Mouse (Mus musculus) kidney, embryonic 14.5 days (tissue): ENCODE results near the gene Ranbp3. TPM values are rescaled to one million over a fixed set of nuclear protein-coding genes. Genes with fewer than 3 reads are reported as not detected.
A peak's percentile ranks its signal among the peaks of the same experiment; 100 is the strongest.

Experiments
- ATAC-seq: fragments of 200-750 bp; cut with Nextera tagmentation; 2 replicates; pipeline ENCODE4 v1.8.0; 2017; ENCODE audit warnings: moderate number of reproducible peaks, mild to moderate bottlenecking, moderate TSS enrichment, moderate library complexity; ENCODE audit not compliant: low FRiP score, low TSS enrichment
- H3K27ac ChIP-seq: fragments of 300-500 bp; sonication (generic); 2 replicates; pipeline ENCODE4 v1.5.1; 2014; ENCODE audit warnings: low read depth, mild to moderate bottlenecking, low read length, moderate library complexity, mixed read lengths
- H3K27me3 ChIP-seq: fragments of 300-500 bp; sonication (generic); 2 replicates; pipeline ENCODE4 v1.6.1; 2014; ENCODE audit warnings: mild to moderate bottlenecking, low read length; ENCODE audit not compliant: control insufficient read depth, insufficient read depth
- H3K36me3 ChIP-seq: fragments of 300-500 bp; sonication (generic); 2 replicates; pipeline ENCODE4 v1.6.1; 2014; ENCODE audit warnings: low read length, mixed read lengths; ENCODE audit not compliant: control insufficient read depth, insufficient read depth
- H3K4me1 ChIP-seq: fragments of 300-500 bp; sonication (generic); 2 replicates; pipeline ENCODE4 v1.6.1; 2014; ENCODE audit warnings: low read length, mixed read lengths; ENCODE audit not compliant: control insufficient read depth, insufficient read depth
- H3K4me2 ChIP-seq: fragments of 300-500 bp; sonication (generic); replicated peaks from 2 replicates; pipeline ENCODE4 v1.6.1; 2014; ENCODE audit warnings: low read depth, mild to moderate bottlenecking, low read length
- H3K4me3 ChIP-seq: fragments of 300-500 bp; sonication (generic); 2 replicates; pipeline ENCODE4 v1.5.1; 2014; ENCODE audit warnings: mild to moderate bottlenecking, low read length
- H3K9ac ChIP-seq: fragments of 300-500 bp; sonication (generic); 2 replicates; pipeline ENCODE4 v1.6.1; 2014; ENCODE audit warnings: low read depth, mild to moderate bottlenecking, low read length, moderate library complexity
- H3K9me3 ChIP-seq: fragments of 300-500 bp; sonication (generic); 2 replicates; pipeline ENCODE4 v1.6.1; 2016; ENCODE audit warnings: low read length; ENCODE audit not compliant: control insufficient read depth
- WGBS: fragments of 180-500 bp; shearing (Covaris S2); extraction: QIAGEN DNeasy Blood & Tissue Kit; methylation state at CpG from one replicate; pipeline ENCODE4 v1.1.7; 2014; 5-methylcytosine and 5-hydroxymethylcytosine counted together
- polyA plus RNA-seq: library from polyadenylated mRNA; unstranded; fragments of >200 nt; fragmentation: Nextera tagmentation; extraction: Ambion mirVana; gene quantifications from 2 replicates; pipeline ENCODE4 v1.2.1, GENCODE M21; 2014

Ranbp3 gene
- polyA plus RNA-seq, 1 experiment from 2014 or later: 107 TPM

DNA sequence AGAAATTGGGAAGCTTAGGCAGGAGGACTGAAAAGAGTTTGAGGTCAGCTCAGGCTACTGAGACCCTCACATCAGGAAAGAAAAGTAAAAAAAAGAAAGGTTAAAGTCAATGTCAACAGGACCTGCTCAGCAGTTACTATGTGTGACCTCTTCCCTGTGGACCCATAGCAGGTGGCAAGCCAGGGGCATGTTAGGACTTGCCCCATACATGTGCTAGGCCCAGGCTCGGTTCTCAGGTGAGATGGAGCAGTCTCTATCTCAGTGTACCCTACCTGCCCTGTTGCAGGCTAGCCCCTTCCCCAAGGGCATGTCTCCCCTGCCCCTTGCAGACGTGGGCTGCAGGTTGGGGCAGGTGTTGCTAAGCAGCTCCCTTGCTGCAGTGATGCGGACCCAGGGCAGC is 36.6 kb downstream of the Ranbp3 start:
- WGBS: 83% methylated on average over 3 of the region's 3 CpGs
- Histone ChIP-seq H3K4me3 (no peak overlapping the region), H3K9ac (no peak overlapping the region), H3K4me2 (no peak overlapping the region), H3K9me3 (no peaks in the 10 kb centered on the region), H3K27me3 (no peaks in the 10 kb centered on the region), H3K4me1 (no peaks in the 10 kb centered on the region), H3K27ac (no peak overlapping the region), H3K36me3 (peaks cover 85% of the 10 kb centered on the region)
- no peak for ATAC-seq

DNA sequence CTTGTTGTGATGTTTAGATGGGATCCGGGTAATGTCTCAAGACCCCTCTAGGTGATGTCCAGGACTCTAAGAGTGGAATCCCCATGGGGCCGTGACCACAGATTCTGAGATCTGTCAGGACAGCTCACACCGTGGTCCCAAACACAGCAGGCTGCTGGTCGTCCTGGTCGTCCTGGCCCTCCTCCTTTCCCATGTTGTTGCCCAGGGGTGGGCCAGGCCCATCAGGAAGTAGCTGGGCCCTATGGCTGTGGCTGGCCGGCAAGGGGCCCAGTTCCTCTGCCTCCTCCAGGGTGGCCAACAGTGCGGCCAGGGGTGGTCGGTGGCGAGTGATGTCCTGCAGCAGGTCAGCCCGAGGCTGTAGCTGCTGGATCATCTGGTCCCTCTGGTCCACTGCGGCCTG is 42.3 kb downstream of the Ranbp3 start:
- H3K4me2 ChIP-seq: no peak overlapping the region; the same call in 1 of the 2 replicates
- no peaks in the 10 kb centered on the region for H3K9me3 ChIP-seq
- H3K36me3 ChIP-seq: peaks cover 29% of the 10 kb centered on the region
- no peak overlapping the region for H3K9ac ChIP-seq
- ATAC-seq: no peak
- WGBS: 66% methylated on average over 11 of the region's 11 CpGs
- no peak overlapping the region for H3K4me3 ChIP-seq
- H3K27me3 ChIP-seq: no peaks in the 10 kb centered on the region
- H3K27ac ChIP-seq: no peak overlapping the region
- H3K4me1 ChIP-seq: peaks cover 7% of the 10 kb centered on the region

DNA sequence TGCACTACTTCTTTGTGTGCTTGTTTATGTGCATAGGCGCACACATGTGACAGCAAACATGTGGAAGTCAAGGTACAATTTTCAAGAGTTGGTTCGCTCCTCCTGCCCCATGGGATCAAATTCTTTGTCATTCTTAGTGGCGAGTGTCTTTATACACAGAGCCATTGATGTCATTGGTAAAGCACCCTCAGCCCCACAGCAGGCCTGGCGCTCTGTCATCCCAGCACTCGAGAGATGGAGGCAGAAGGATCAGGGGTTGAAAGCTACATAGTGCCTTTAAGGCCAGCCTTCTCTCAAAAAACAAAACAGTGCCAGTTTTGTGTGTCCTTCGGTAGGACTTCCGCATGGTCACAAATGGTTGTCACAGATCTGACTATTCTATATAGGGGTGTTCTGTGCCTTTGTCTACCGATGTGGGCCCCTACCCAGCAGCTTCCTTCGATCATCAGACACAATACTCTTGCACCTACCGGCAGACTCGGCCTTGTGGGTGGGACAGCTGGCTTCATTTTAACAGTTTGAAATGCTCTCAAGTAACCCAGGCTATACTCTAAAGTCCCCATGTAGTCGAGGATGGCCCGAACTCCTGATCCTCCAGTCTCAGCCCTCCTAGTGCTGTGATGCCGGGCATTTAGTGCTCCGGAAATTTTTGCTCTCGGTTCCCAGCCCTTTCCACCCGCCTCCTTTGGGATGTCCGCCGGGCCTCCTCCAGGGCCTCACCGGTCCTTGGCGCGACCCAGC is 43.0 kb downstream of the Ranbp3 start:
- ATAC-seq: peak; percentile 1; the same call in 1 of the 2 replicates
- Histone ChIP-seq H3K9ac (peak overlapping the region; percentile 55), H3K27me3 (no peaks in the 10 kb centered on the region), H3K27ac (0 out of 2 replicates have a peak overlapping the region, but pooled peaks have one; percentile 1), H3K4me1 (peaks cover 7% of the 10 kb centered on the region), H3K4me2 (peak overlapping the region; percentile 77), H3K36me3 (peaks cover 24% of the 10 kb centered on the region), H3K4me3 (peak overlapping the region; percentile 84), H3K9me3 (no peaks in the 10 kb centered on the region)
- 25% methylated on average over 22 of the region's 22 CpGs for WGBS

DNA sequence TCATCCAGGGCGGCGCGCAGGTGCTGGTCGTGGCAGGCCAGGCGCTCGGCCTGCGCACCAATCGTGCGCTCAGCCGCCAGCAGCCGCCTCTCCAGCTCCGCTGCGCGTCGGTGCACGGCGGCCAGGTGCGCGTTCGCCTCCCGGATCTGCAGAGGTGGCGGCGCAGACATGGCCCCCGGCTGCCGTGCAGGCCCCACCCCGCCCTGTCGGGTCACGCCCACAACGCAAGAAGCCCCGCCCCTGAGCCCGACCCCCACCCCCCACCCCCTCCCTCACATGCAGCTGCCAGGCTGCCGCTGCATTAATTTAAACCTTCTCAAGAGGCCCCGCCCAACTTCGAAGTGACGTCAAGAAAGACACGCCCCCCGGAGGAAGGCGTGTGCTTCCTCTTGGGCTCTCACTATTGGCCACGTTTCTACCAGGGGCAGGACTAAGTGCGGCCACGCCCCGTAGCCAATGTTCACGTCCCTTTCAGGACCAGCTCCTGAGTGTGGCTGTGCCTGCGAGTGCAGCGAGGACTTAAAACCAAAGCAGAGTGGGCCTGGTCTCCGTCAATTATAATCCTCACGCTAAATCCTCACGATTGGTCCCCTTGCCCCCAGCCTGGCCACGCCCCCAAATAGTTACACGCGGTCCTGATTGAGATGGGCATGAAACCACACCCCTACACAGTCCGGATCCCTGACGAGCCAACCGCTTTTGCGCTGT is 43.7 kb downstream of the Ranbp3 start:
- ATAC-seq: peak; percentile 93
- peaks cover 7% of the 10 kb centered on the region for H3K4me1 ChIP-seq
- H3K9me3 ChIP-seq: no peaks in the 10 kb centered on the region
- H3K4me3 ChIP-seq: peak overlapping the region; percentile 84
- H3K36me3 ChIP-seq: peaks cover 24% of the 10 kb centered on the region
- H3K27me3 ChIP-seq: no peaks in the 10 kb centered on the region
- H3K9ac ChIP-seq: peak overlapping the region; percentile 82
- peak overlapping the region; percentile 77 for H3K4me2 ChIP-seq
- H3K27ac ChIP-seq: peak overlapping the region; percentile 63
- under 1% methylated on average over 51 of the region's 55 CpGs for WGBS

DNA sequence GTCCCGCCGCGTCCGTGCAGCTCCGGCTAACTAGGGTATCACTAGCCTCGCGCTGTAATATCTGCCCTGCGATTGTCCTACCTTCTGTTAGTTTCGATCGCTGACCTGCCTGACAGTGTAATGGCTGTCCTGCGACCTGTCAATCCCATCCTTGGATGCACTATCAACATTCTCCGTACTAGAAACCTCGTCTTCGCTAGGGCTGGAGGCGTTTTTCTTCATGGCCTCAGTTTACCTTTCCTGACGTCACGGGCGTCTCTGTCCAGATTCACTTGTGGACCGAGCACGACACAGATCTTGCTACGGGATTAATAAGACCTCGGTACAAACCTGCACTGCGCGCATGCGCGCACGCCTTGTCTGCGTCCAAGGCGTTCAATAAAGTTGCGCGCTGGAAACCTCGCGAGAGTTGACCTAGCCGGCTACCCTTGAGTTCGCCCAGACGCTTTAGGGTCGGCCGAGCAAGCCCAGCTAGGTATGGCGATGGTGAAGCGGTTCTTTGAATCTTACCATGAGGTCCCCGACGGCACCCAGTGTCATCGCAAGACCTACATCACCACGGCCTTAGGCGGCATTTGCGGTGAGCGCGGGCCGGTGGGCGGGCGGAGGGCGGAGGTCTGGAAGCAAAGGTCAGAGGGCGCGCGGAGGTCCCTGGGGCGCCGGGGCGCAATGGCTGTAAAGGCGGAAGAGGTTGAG is 44.4 kb downstream of the Ranbp3 start, which contains the start of the genes Ndufa11 and Vmac:
Gene Ndufa11 (plus strand): TSS at position 405 of the 696 bp plus-strand sequence.
Gene Vmac (minus strand): TSS at position 660 of the 696 bp plus-strand sequence.
- peak; percentile 73 for ATAC-seq
- under 1% methylated on average over 59 of the region's 59 CpGs for WGBS

DNA sequence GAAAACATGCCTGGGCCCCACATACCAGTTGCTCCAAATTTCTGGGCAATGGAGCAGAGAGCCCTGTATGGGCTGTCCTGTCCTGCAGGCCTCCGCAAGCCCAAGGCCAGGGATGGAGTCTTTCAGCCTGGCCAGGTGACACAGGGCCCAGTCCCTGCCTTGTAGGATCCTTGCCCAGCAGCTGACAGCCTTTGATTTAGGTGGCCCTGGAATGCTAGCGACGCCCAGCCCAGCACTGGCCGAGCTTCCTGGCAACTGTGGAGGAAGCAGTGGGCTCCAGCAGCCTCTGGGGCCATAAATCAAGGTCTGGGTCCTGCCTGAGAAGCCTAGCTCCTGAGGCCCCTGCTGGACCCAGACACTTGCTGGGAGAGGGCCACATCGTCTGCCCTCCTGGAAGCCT is 49.3 kb downstream of the Ranbp3 start:
- peak overlapping the region; percentile 47; the same call in 1 of the 2 replicates for H3K27ac ChIP-seq

More for the DNA sequence above, 44.4 kb downstream of the Ranbp3 start, which contains the start of the genes Ndufa11 and Vmac:
- Histone ChIP-seq H3K36me3 (peaks cover 23% of the 10 kb centered on the region), H3K27ac (peak within 1 kb of the TSS; percentile 73), H3K4me1 (peaks cover 12% of the 10 kb centered on the region), H3K9ac (peak within 1 kb of the TSS; percentile 82), H3K4me2 (peak within 1 kb of the TSS; percentile 77), H3K9me3 (no peaks in the 10 kb centered on the region), H3K4me3 (peak within 1 kb of the TSS; percentile 84), H3K27me3 (no peaks in the 10 kb centered on the region)

DNA sequence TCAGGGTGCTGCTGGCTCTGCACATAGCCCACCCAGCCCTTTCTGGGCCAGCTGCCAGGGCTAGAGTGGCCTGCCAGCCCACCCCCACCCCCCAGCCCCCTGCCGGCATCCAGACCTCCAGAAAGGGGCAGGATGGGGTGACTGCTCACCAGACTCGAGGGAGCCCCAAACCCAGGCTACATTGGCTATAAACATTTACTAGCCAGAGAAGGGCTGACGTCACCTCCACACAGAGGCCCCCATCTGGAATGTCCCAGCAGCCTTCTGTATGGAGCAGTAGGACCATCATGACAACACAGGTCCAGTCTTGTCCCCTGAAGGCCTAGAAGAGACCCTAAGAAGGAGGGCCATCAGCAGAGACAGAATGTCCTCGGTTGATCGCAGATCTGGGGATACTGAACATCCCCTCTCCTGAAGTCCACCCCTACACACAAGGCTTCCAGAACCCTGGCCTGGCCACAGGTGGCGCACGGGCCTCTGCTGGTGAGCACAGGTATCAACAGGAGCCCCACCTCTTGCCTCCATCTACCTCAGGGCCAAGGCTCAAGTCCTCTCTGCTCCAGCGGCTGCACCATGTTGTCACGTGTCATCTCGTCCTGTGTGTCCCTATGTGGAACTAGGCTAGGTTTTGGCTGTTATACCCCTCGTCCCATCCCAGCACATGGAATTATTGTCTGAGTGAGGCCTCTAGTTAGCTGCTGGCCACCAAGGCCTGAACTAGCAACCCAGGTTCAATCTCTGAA is 50.5 kb downstream of the Ranbp3 start:
- Histone ChIP-seq H3K4me1 (peaks cover 33% of the 10 kb centered on the region), H3K9me3 (no peaks in the 10 kb centered on the region), H3K36me3 (peaks cover 31% of the 10 kb centered on the region), H3K4me2 (no peak overlapping the region), H3K4me3 (no peak overlapping the region), H3K9ac (no peak overlapping the region), H3K27me3 (no peaks in the 10 kb centered on the region), H3K27ac (no peak overlapping the region)
- ATAC-seq: no peak
- 78% methylated on average over 11 of the region's 11 CpGs for WGBS

More for the DNA sequence above, 49.3 kb downstream of the Ranbp3 start:
- ATAC-seq: peak; percentile 21; the same call in 1 of the 2 replicates
- peaks cover 24% of the 10 kb centered on the region for H3K4me1 ChIP-seq
- no peak overlapping the region for H3K4me3 ChIP-seq
- no peaks in the 10 kb centered on the region for H3K27me3 ChIP-seq
- 9% methylated on average over 5 of the region's 5 CpGs for WGBS
- H3K9me3 ChIP-seq: no peaks in the 10 kb centered on the region
- H3K4me2 ChIP-seq: no peak overlapping the region
- peaks cover 31% of the 10 kb centered on the region for H3K36me3 ChIP-seq
- 0 out of 2 replicates have a peak overlapping the region, but pooled peaks have one; percentile 34 for H3K9ac ChIP-seq

DNA sequence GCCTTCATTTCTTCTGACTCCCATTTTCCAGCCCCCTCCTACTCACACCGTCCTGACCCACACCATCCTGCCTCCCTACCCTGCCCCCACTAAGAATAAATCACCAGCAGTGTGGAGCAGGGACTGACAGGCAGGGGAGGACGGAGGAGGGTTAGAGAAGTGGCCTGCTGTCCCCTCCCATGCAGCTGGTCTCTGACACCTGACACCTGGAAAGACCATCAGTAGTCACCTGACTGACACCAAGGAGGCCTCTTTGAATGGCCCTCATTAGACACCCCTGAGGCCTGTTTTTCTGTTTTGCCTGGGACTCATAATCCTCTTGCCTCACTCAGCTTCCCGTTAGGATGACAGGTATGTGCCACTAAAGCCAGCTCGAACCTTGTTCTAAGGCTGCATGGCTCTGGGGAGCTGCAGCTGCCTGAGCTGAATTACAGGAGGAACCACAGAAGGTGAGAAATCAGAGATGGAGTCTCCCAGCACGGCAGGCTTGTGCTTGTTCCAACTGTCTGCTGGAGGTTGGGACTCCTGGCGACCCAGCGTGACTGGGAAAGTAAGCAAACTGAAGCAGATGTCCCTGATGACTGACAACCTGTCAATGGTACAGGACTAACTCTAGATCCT is 54.0 kb downstream of the Ranbp3 start:
- H3K4me2 ChIP-seq: no peak overlapping the region

More for the DNA sequence above, 54.0 kb downstream of the Ranbp3 start:
- no peaks in the 10 kb centered on the region for H3K27me3 ChIP-seq
- H3K36me3 ChIP-seq: peaks cover 17% of the 10 kb centered on the region; the same call in 1 of the 2 replicates
- WGBS: 5% methylated on average over 7 of the region's 7 CpGs
- no peak overlapping the region for H3K4me3 ChIP-seq
- no peaks in the 10 kb centered on the region for H3K9me3 ChIP-seq
- H3K4me1 ChIP-seq: peaks cover 32% of the 10 kb centered on the region
- peak overlapping the region; percentile 62; the same call in 1 of the 2 replicates for H3K27ac ChIP-seq
- ATAC-seq: peak; percentile 78
- H3K9ac ChIP-seq: no peak overlapping the region
